Mouse (Mus musculus): ENCODE results near the gene Map2k5. TPM values are rescaled to one million over a fixed set of nuclear protein-coding genes. Genes with fewer than 3 reads are reported as not detected.

The Map2k5 gene
- total and polyA plus RNA-seq, 2 experiments from 2014 or later: 22.4 to 32.7 TPM

- ATAC-seq (ENCODE audit: low FRiP score) (no peak), DNase-seq (ENCODE audit: low spot score) (no peak)
- H3K36me3 ChIP-seq (ENCODE audit: insufficient read depth, low read length): no peaks in the 10 kb centered on the region
- H3K4me2 ChIP-seq (ENCODE audit: low read depth, low read length, poor library complexity, severe bottlenecking): no peak overlapping the region
- no peak overlapping the region for H3K9ac ChIP-seq (replicated peaks; ENCODE audit: low read length, poor library complexity, severe bottlenecking)
- no peaks in the 10 kb centered on the region for H3K9me3 ChIP-seq (ENCODE audit: low read length)
- TF ChIP-seq CTCF (IDR thresholded peaks at IDR 0.05): no peak
- no peaks in the 10 kb centered on the region for H3K4me1 ChIP-seq (ENCODE audit: insufficient read depth, low read length)
- 40% methylated on average over 15 of the region's 15 CpGs for WGBS
- H3K27me3 ChIP-seq (ENCODE audit: insufficient read depth, low read length): no peaks in the 10 kb centered on the region
- H3K27ac ChIP-seq (ENCODE audit: low read depth, low read length): no peak overlapping the region
- H3K4me3 ChIP-seq (ENCODE audit: low read depth, low read length): no peak overlapping the region
These were observed 170.9 kb downstream of the Map2k5 start for GRCm38 (mm10) chr9:63206769-63207276.

GRCm38 (mm10) chr9:63203461-63203860 lies 174.2 kb downstream of the Map2k5 start:
- Histone ChIP-seq H3K27ac (ENCODE audit: low read depth, low read length) (no peak overlapping the region), H3K4me3 (ENCODE audit: low read depth, low read length) (no peak overlapping the region), H3K4me2 (ENCODE audit: low read depth, low read length, poor library complexity, severe bottlenecking) (no peak overlapping the region), H3K4me1 (ENCODE audit: insufficient read depth, low read length) (no peaks in the 10 kb centered on the region), H3K9me3 (ENCODE audit: low read length) (no peaks in the 10 kb centered on the region), H3K9ac (replicated peaks; ENCODE audit: low read length, poor library complexity, severe bottlenecking) (no peak overlapping the region), H3K27me3 (ENCODE audit: insufficient read depth, low read length) (no peaks in the 10 kb centered on the region), H3K36me3 (ENCODE audit: insufficient read depth, low read length) (no peaks in the 10 kb centered on the region)
- TF ChIP-seq CTCF (IDR thresholded peaks at IDR 0.05): no peak
- no peak for DNase-seq (ENCODE audit: low spot score)
- 88% methylated on average over 3 of the region's 3 CpGs for WGBS
- no peak for ATAC-seq (ENCODE audit: low FRiP score)

- peak; percentile 9; the same call in 1 of the 2 replicates for TF ChIP-seq CTCF (IDR thresholded peaks at IDR 0.05)
- WGBS: 93% methylated on average over 15 of the region's 15 CpGs
- Histone ChIP-seq H3K27me3 (ENCODE audit: insufficient read depth, low read length) (no peaks in the 10 kb centered on the region), H3K4me2 (ENCODE audit: low read depth, low read length, poor library complexity, severe bottlenecking) (no peak overlapping the region), H3K9me3 (ENCODE audit: low read length) (no peaks in the 10 kb centered on the region), H3K27ac (ENCODE audit: low read depth, low read length) (no peak overlapping the region), H3K36me3 (ENCODE audit: insufficient read depth, low read length) (no peaks in the 10 kb centered on the region), H3K9ac (replicated peaks; ENCODE audit: low read length, poor library complexity, severe bottlenecking) (no peak overlapping the region), H3K4me1 (ENCODE audit: insufficient read depth, low read length) (0 out of 2 replicates have a peak, but pooled peaks cover 3% of the 10 kb centered on the region), H3K4me3 (ENCODE audit: low read depth, low read length) (no peak overlapping the region)
- DNase-seq (ENCODE audit: low spot score): no peak
- ATAC-seq (ENCODE audit: low FRiP score): no peak
These were observed 176.1 kb downstream of the Map2k5 start for GRCm38 (mm10) chr9:63201376-63202323.

GRCm38 (mm10) chr9:63197252-63197651 lies 180.4 kb downstream of the Map2k5 start:
- no peak overlapping the region for H3K27ac ChIP-seq (ENCODE audit: low read depth, low read length)
- DNase-seq (ENCODE audit: low spot score) (no peak), ATAC-seq (ENCODE audit: low FRiP score) (no peak)
- no peaks in the 10 kb centered on the region for H3K27me3 ChIP-seq (ENCODE audit: insufficient read depth, low read length)
- H3K4me3 ChIP-seq (ENCODE audit: low read depth, low read length): no peak overlapping the region
- 0 out of 2 replicates have a peak, but pooled peaks cover 3% of the 10 kb centered on the region for H3K4me1 ChIP-seq (ENCODE audit: insufficient read depth, low read length)
- TF ChIP-seq CTCF (IDR thresholded peaks at IDR 0.05): no peak
- no peaks in the 10 kb centered on the region for H3K36me3 ChIP-seq (ENCODE audit: insufficient read depth, low read length)
- H3K9ac ChIP-seq (replicated peaks; ENCODE audit: low read length, poor library complexity, severe bottlenecking): no peak overlapping the region
- H3K9me3 ChIP-seq (ENCODE audit: low read length): no peaks in the 10 kb centered on the region
- WGBS: 31% methylated on average over 8 of the region's 8 CpGs
- no peak overlapping the region for H3K4me2 ChIP-seq (ENCODE audit: low read depth, low read length, poor library complexity, severe bottlenecking)

GRCm38 (mm10) chr9:63196114-63196682 lies 181.5 kb downstream of the Map2k5 start:
- no peak overlapping the region for H3K27ac ChIP-seq (ENCODE audit: low read depth, low read length)
- WGBS: 71% methylated on average over 8 of the region's 8 CpGs

GRCm38 (mm10) chr9:63195523-63195922 lies 182.2 kb downstream of the Map2k5 start:
- ATAC-seq (ENCODE audit: low FRiP score) (no peak), DNase-seq (ENCODE audit: low spot score) (no peak)
- no peak overlapping the region for H3K9ac ChIP-seq (replicated peaks; ENCODE audit: low read length, poor library complexity, severe bottlenecking)
- H3K27ac ChIP-seq (ENCODE audit: low read depth, low read length): no peak overlapping the region
- no peaks in the 10 kb centered on the region for H3K27me3 ChIP-seq (ENCODE audit: insufficient read depth, low read length)
- no peak overlapping the region for H3K4me3 ChIP-seq (ENCODE audit: low read depth, low read length)
- 0 out of 2 replicates have a peak, but pooled peaks cover 3% of the 10 kb centered on the region for H3K4me1 ChIP-seq (ENCODE audit: insufficient read depth, low read length)
- H3K36me3 ChIP-seq (ENCODE audit: insufficient read depth, low read length): no peaks in the 10 kb centered on the region
- 43% methylated on average over 4 of the region's 4 CpGs for WGBS
- no peaks in the 10 kb centered on the region for H3K9me3 ChIP-seq (ENCODE audit: low read length)
- TF ChIP-seq CTCF (IDR thresholded peaks at IDR 0.05): no peak
- no peak overlapping the region for H3K4me2 ChIP-seq (ENCODE audit: low read depth, low read length, poor library complexity, severe bottlenecking)

More at GRCm38 (mm10) chr9:63196114-63196682, 181.5 kb downstream of the Map2k5 start:
- Histone ChIP-seq H3K4me3 (ENCODE audit: low read depth, low read length) (no peak overlapping the region), H3K9ac (replicated peaks; ENCODE audit: low read length, poor library complexity, severe bottlenecking) (no peak overlapping the region), H3K4me1 (ENCODE audit: insufficient read depth, low read length) (0 out of 2 replicates have a peak, but pooled peaks cover 3% of the 10 kb centered on the region), H3K27me3 (ENCODE audit: insufficient read depth, low read length) (no peaks in the 10 kb centered on the region), H3K36me3 (ENCODE audit: insufficient read depth, low read length) (no peaks in the 10 kb centered on the region), H3K4me2 (ENCODE audit: low read depth, low read length, poor library complexity, severe bottlenecking) (no peak overlapping the region), H3K9me3 (ENCODE audit: low read length) (no peaks in the 10 kb centered on the region)
- DNase-seq (ENCODE audit: low spot score) (no peak), ATAC-seq (ENCODE audit: low FRiP score) (no peak)
- no peak for TF ChIP-seq CTCF (IDR thresholded peaks at IDR 0.05)
